Mouse (Mus musculus): ENCODE measurements around the gene Olfr1395.

Olfr1395 gene

GRCm38 (mm10) chr11:49168839-49169611, 27.0 kb downstream of the Olfr1395 start:
- in situ Hi-C loops (cut with MboI; ENCODE audit: unreplicated experiment in 2 of 2), result no loop called here

DNA sequence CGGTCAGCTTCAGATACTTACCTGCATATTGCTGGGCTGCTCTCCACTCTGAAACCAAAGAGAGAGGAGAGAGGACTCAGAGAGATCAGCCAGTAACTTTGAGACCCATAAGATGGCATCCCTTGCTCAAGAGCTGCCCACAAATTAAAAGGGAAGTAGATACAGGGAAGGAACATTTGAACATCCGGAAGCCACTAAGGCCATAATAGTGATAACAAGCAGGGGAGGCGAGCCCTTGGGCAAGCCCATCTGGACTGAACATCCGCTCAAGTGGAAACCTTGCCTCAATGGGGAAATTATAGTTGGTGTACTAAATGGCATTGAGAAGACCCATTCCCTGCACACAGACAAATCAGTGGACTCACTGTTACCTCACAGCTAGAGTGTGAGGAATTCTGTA, 28.5 kb downstream of the Olfr1395 start:
- in situ Hi-C loops (cut with MboI; ENCODE audit: unreplicated experiment in 2 of 2), result no loop called here

- in situ Hi-C loops (cut with MboI; ENCODE audit: unreplicated experiment in 2 of 2), result loop anchor here (5.0 to 25.0 kb wide), 2 partner anchors 237 to 403 kb away; partner anchors contain the start of gene Olfr1389 (in 1 of the 2)
These were observed 33.3 kb downstream of the Olfr1395 start for GRCm38 (mm10) chr11:49175345-49175744.

GRCm38 (mm10) chr11:49176047-49176779, 34.1 kb downstream of the Olfr1395 start:
- in situ Hi-C loops (cut with MboI; ENCODE audit: unreplicated experiment in 2 of 2), result loop anchor here (5.0 to 25.0 kb wide), 2 partner anchors 236 to 404 kb away; partner anchors contain the start of gene Olfr1389 (in 1 of the 2)

GRCm38 (mm10) chr11:49183172-49183571, 41.1 kb downstream of the Olfr1395 start:
- in situ Hi-C loops (cut with MboI; ENCODE audit: unreplicated experiment in 2 of 2), result loop anchor here in 1 of 2 experiments (25.0 kb wide), 1 partner anchor 229 kb away; the partner anchor contains the start of gene Olfr1389

GRCm38 (mm10) chr11:49186452-49186851, 44.4 kb downstream of the Olfr1395 start:
- in situ Hi-C loops (cut with MboI; ENCODE audit: unreplicated experiment in 2 of 2), result loop anchor here (5.0 to 25.0 kb wide), 3 partner anchors 86 to 226 kb away; partner anchors contain the start of gene Olfr1389 (in 1 of the 2)

GRCm38 (mm10) chr11:49186955-49187488, 44.9 kb downstream of the Olfr1395 start, which contains the start of gene Btnl9:
Gene Btnl9, minus strand, starts transcription at chr11:49187159.
- in situ Hi-C loops (cut with MboI; ENCODE audit: unreplicated experiment in 2 of 2), result loop anchor here (5.0 to 25.0 kb wide), 3 partner anchors 85 to 225 kb away; partner anchors contain the start of gene Olfr1389 (in 1 of the 2)

GRCm38 (mm10) chr11:49187701-49188100, 45.6 kb downstream of the Olfr1395 start:
- in situ Hi-C loops (cut with MboI; ENCODE audit: unreplicated experiment in 2 of 2), result loop anchor here (5.0 to 25.0 kb wide), 3 partner anchors 85 to 225 kb away; partner anchors contain the start of gene Olfr1389 (in 1 of the 2)

- in situ Hi-C loops (cut with MboI; ENCODE audit: unreplicated experiment in 2 of 2), result loop anchor here (5.0 to 25.0 kb wide), 3 partner anchors 83 to 223 kb away; partner anchors contain the start of gene Olfr1389 (in 1 of the 2)
These were observed 47.7 kb downstream of the Olfr1395 start for GRCm38 (mm10) chr11:49189737-49190136.

- in situ Hi-C loops (cut with MboI; ENCODE audit: unreplicated experiment in 2 of 2), result loop anchor here in 1 of 2 experiments (25.0 kb wide), 1 partner anchor 221 kb away; the partner anchor contains the start of gene Olfr1389
These were observed 49.0 kb downstream of the Olfr1395 start for GRCm38 (mm10) chr11:49191083-49191482.

GRCm38 (mm10) chr11:49194771-49195170, 52.7 kb downstream of the Olfr1395 start:
- in situ Hi-C loops (cut with MboI; ENCODE audit: unreplicated experiment in 2 of 2), result loop anchor here in 1 of 2 experiments (25.0 kb wide), 1 partner anchor 218 kb away; the partner anchor contains the start of gene Olfr1389

GRCm38 (mm10) chr11:49195819-49196322, 53.8 kb downstream of the Olfr1395 start:
- in situ Hi-C loops (cut with MboI; ENCODE audit: unreplicated experiment in 2 of 2), result loop anchor here in 1 of 2 experiments (25.0 kb wide), 1 partner anchor 216 kb away; the partner anchor contains the start of gene Olfr1389
